Comparison of ENCODE assay signal across 30 mouse cellular contexts in the genomic region with DNA sequence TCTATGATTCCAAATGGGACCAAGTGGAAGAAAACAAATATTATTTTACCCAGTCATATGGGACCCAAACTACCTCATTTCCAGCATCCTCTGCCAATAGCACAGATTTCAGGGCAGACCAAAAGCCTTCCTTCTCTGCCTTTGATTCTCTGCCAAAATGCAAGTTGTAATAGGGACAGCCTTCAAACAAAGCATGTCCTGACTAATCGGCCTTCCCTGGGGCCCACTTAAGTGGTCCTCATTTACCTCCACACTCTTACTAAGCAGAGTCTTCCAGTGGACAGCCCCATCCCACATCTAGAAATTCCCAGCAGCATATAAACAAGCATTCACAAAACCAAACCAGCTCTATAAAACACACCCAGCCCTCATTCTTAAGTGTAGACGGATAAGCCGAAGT. TPM values are rescaled to one million over a fixed set of nuclear protein-coding genes. Genes with fewer than 3 reads are reported as not detected.
DNase-seq lines count a peak whose midpoint lies in the region; ATAC-seq and TF ChIP-seq lines count a peak whose summit lies in the region.
"Had no signal": no experiment of that assay in that cellular context is flagged by ENCODE, and none has a peak within 500 bp of the region (broad histone marks: within the 10 kb centered on the region; RNA-seq: fewer than 3 reads in every experiment).

No protein-coding gene starts in this region.

- H3K4me1 ChIP-seq in limb, embryonic 13.5 days: peaks cover 12% of the 10 kb centered on the region
- peaks cover 4% of the 10 kb centered on the region; the same call in 1 of the 2 replicates for H3K4me1 ChIP-seq in limb, embryonic 10.5 days
- H3K4me1 ChIP-seq in hindbrain, embryonic 16.5 days (ENCODE audit: control insufficient read depth, insufficient read depth, low read depth, low read length): peaks cover 4% of the 10 kb centered on the region
- H3K4me1 ChIP-seq: forebrain, embryonic 10.5 days; hindbrain, embryonic 12.5 days had no signal

- H3K9me3 ChIP-seq in limb, embryonic 13.5 days: no peaks in the 10 kb centered on the region
- H3K9me3 ChIP-seq in limb, embryonic 10.5 days (replicated peaks): no peaks in the 10 kb centered on the region
- H3K9me3 ChIP-seq in hindbrain, embryonic 16.5 days (ENCODE audit: control insufficient read depth, low read length): no peaks in the 10 kb centered on the region
- H3K9me3 ChIP-seq: embryonic facial prominence, embryonic 15.5 days; forebrain, embryonic 10.5 days; forebrain, embryonic 15.5 days; heart, embryonic 13.5 days; hindbrain, embryonic 12.5 days had no signal

- no peak overlapping the region for H3K4me3 ChIP-seq in limb, embryonic 13.5 days
- H3K4me3 ChIP-seq in limb, embryonic 10.5 days: no peak overlapping the region
- H3K4me3 ChIP-seq in hindbrain, embryonic 16.5 days (ENCODE audit: low read length): no peak overlapping the region
- H3K4me3 ChIP-seq: embryonic facial prominence, embryonic 15.5 days; erythroblast, embryonic 14.5 days; forebrain, embryonic 10.5 days; forebrain, embryonic 15.5 days; heart, embryonic 13.5 days; hindbrain, embryonic 12.5 days had no signal

- H3K27me3 ChIP-seq in limb, embryonic 13.5 days: no peaks in the 10 kb centered on the region
- no peaks in the 10 kb centered on the region for H3K27me3 ChIP-seq in limb, embryonic 10.5 days (ENCODE audit: low read depth, poor library complexity, severe bottlenecking)
- no peaks in the 10 kb centered on the region for H3K27me3 ChIP-seq in hindbrain, embryonic 16.5 days (replicated peaks; ENCODE audit: control insufficient read depth, insufficient read depth, low read length)
- H3K27me3 ChIP-seq: embryonic facial prominence, embryonic 15.5 days; forebrain, embryonic 15.5 days; hindbrain, embryonic 12.5 days had no signal

- no peak for TF ChIP-seq CTCF in brain, embryonic 14.5 days (IDR thresholded peaks at IDR 0.05; ENCODE audit: borderline replicate concordance, extremely low read depth, insufficient read depth, insufficient read length)

- WGBS in limb, embryonic 13.5 days: 50% methylated on average over 3 of the region's 3 CpGs
- 82% methylated on average over 3 of the region's 3 CpGs for whole genome bisulfite sequencing in limb, embryonic 10.5 days
- 61% methylated on average over 3 of the region's 3 CpGs for WGBS in hindbrain, embryonic 16.5 days

- peak; percentile 29 to 43 for DNase-seq in cerebellum, postnatal 10 days
- no peak for DNase-seq in cerebellum, postnatal 14 days
- peak; percentile 19 for DNase-seq in gastrocnemius, postnatal 25 days
- no peak for DNase-seq in gastrocnemius, postnatal 10 days
- DNase-seq in limb, embryonic 10.5 days (ENCODE audit: low spot score): no peak
- peak; percentile 64 for DNase-seq in brain, embryonic 14.5 days (ENCODE audit: low read depth)
- DNase-seq: adrenal gland, postnatal 25 days; cerebellum, adult 11 months; cerebellum, adult 8-10 months; cerebellum, postnatal 36 days; heart, postnatal 4 days; kidney, adult 18-20 months had no signal

- no peak for TF ChIP-seq POLR2A in brain, embryonic 14.5 days (IDR thresholded peaks at IDR 0.05; ENCODE audit: borderline replicate concordance, extremely low read depth, insufficient read depth, insufficient read length, poor library complexity, severe bottlenecking)

- H3K27ac ChIP-seq in limb, embryonic 13.5 days: no peak overlapping the region
- no peak overlapping the region for H3K27ac ChIP-seq in limb, embryonic 10.5 days
- no peak overlapping the region for H3K27ac ChIP-seq in hindbrain, embryonic 16.5 days (ENCODE audit: low read depth, low read length)
- H3K27ac ChIP-seq: embryonic facial prominence, embryonic 15.5 days; forebrain, embryonic 10.5 days; forebrain, embryonic 15.5 days; heart, embryonic 13.5 days; hindbrain, embryonic 12.5 days; hindbrain, postnatal 0 days had no signal

- peak; percentile 31; the same call in 1 of the 2 replicates for ATAC-seq in limb, embryonic 13.5 days (ENCODE audit: low FRiP score, low read depth)
- ATAC-seq in hindbrain, embryonic 16.5 days: no peak
- ATAC-seq: activated CD4-positive, CD25-positive, alpha-beta regulatory T cell, adult 4 months; forebrain, embryonic 15.5 days; hindbrain, postnatal 0 days; Patski had no signal

- no peak overlapping the region for H3K4me2 ChIP-seq in limb, embryonic 13.5 days (replicated peaks)
- H3K4me2 ChIP-seq in hindbrain, embryonic 16.5 days (ENCODE audit: low read length): no peak overlapping the region
- H3K4me2 ChIP-seq: embryonic facial prominence, embryonic 15.5 days; forebrain, embryonic 15.5 days; heart, embryonic 13.5 days; hindbrain, embryonic 12.5 days had no signal

- H3K36me3 ChIP-seq in limb, embryonic 13.5 days: no peaks in the 10 kb centered on the region
- no peaks in the 10 kb centered on the region for H3K36me3 ChIP-seq in limb, embryonic 10.5 days
- no peaks in the 10 kb centered on the region for H3K36me3 ChIP-seq in hindbrain, embryonic 16.5 days (ENCODE audit: control insufficient read depth, insufficient read depth, low read length)
- H3K36me3 ChIP-seq: embryonic facial prominence, embryonic 15.5 days; forebrain, embryonic 10.5 days; forebrain, embryonic 15.5 days; heart, embryonic 13.5 days; hindbrain, embryonic 12.5 days had no signal

- no peak overlapping the region for H3K9ac ChIP-seq in limb, embryonic 13.5 days
- no peak overlapping the region for H3K9ac ChIP-seq in hindbrain, embryonic 16.5 days (ENCODE audit: low read depth, low read length)
- H3K9ac ChIP-seq: embryonic facial prominence, embryonic 15.5 days; forebrain, embryonic 15.5 days; heart, embryonic 13.5 days; hindbrain, embryonic 12.5 days had no signal

RNA-seq across cellular contexts. Expression of gene Izumo1r, which starts 6.6 kb away (rescaled TPM):
- not detected for total RNA-seq in gastrocnemius, postnatal 25 days (2021)
- not detected for total RNA-seq in gastrocnemius, postnatal 10 days (2021)
- polyA plus RNA-seq in limb, embryonic 13.5 days (2015; fragmentation: Nextera tagmentation; extraction: Ambion mirVana): 0.33 and 0.34 TPM in 2 replicates
- polyA plus RNA-seq in limb, embryonic 10.5 days (2016; fragmentation: Nextera tagmentation; extraction: Ambion mirVana): 0.20 TPM in 1 of 2 replicates, not detected in the other
- polyA plus RNA-seq in brain, embryonic 14.5 days (2012; rRNA removed): not detected in 2 replicates
- not detected in 2 replicates for polyA plus RNA-seq in hindbrain, embryonic 16.5 days (2015; fragmentation: Nextera tagmentation; extraction: Ambion mirVana)
- total RNA-seq: adrenal gland, adult 18-20 months; adrenal gland, postnatal 25 days; gastrocnemius, postnatal 4 days; heart, postnatal 10 days; heart, postnatal 4 days; hindbrain, postnatal 0 days had no signal
- polyA plus RNA-seq: C2C12; erythroblast, embryonic 14.5 days; forebrain, embryonic 10.5 days; forebrain, embryonic 15.5 days; frontal cortex, adult 2 months; heart, embryonic 13.5 days; hindbrain, embryonic 12.5 days; hindbrain, postnatal 0 days; intestine, embryonic 14.5 days; Patski had no signal

RNA-seq across cellular contexts. Expression of gene Gpr83, which starts 37.1 kb away (rescaled TPM):
- total RNA-seq in gastrocnemius, postnatal 25 days (2021): not detected
- total RNA-seq in gastrocnemius, postnatal 10 days (2021): under 1 TPM in 1 of 2 experiments, not detected in 1; 0.16 TPM
- 2.5 and 2.6 TPM in 2 replicates for polyA plus RNA-seq in limb, embryonic 13.5 days (2015; fragmentation: Nextera tagmentation; extraction: Ambion mirVana)
- polyA plus RNA-seq in limb, embryonic 10.5 days (2016; fragmentation: Nextera tagmentation; extraction: Ambion mirVana): 0.08 TPM in 1 of 2 replicates, not detected in the other
- 1.6 and 2.2 TPM in 2 replicates for polyA plus RNA-seq in brain, embryonic 14.5 days (2012; rRNA removed)
- 1.3 and 1.7 TPM in 2 replicates for polyA plus RNA-seq in hindbrain, embryonic 16.5 days (2015; fragmentation: Nextera tagmentation; extraction: Ambion mirVana)
- total RNA-seq: adrenal gland, adult 18-20 months; adrenal gland, postnatal 25 days; heart, adult 18-20 months; heart, postnatal 4 days had no signal
- polyA plus RNA-seq: C2C12; erythroblast, embryonic 14.5 days; Patski had no signal

Comparison
In these comparisons a context has a peak if more than half of its experiments do, and no peak if none do; other contexts are left out.
1. DNase-seq: peak in cerebellum, postnatal 10 days (2 of 2), gastrocnemius, postnatal 25 days (single experiment) and brain, embryonic 14.5 days (single experiment); none in cerebellum, postnatal 14 days (0 of 2), gastrocnemius, postnatal 10 days (single experiment) and limb, embryonic 10.5 days (single experiment).